Mouse (Mus musculus) heart, adult 8-10 months (tissue): ENCODE results near the gene Vmp1. TPM values are rescaled to one million over a fixed set of nuclear protein-coding genes. Genes with fewer than 3 reads are reported as not detected.
A peak's percentile ranks its signal among the peaks of the same experiment; 100 is the strongest.

Source experiments
- DNase-seq: peaks from one replicate; pipeline ENCODE4 v3.0.0; 2022; ENCODE audit warnings: low spot score
- total RNA-seq, 4 experiments: library from RNA; stranded (reverse); gene quantifications; 2 replicates each; pipeline ENCODE4 v1.2.4; 2022

Gene Vmp1
- total RNA-seq, 4 experiments from 2014 or later = 60.2 to 77.1 (median 64.7) TPM

- DNase-seq = no peak
Measured at GRCm38 (mm10) chr11:86634396-86634795, 49.2 kb downstream of the Vmp1 start.

- no peak for DNase-seq
Measured at GRCm38 (mm10) chr11:86629941-86630340, 53.7 kb downstream of the Vmp1 start.

- no peak for DNase-seq
Measured at GRCm38 (mm10) chr11:86629445-86629844, 54.2 kb downstream of the Vmp1 start.

GRCm38 (mm10) chr11:86628448-86628847 lies 55.2 kb downstream of the Vmp1 start:
- no peak for DNase-seq

GRCm38 (mm10) chr11:86627649-86628048 lies 56.0 kb downstream of the Vmp1 start:
- no peak for DNase-seq

- DNase-seq = no peak
Measured at GRCm38 (mm10) chr11:86626714-86627113, 56.9 kb downstream of the Vmp1 start.

GRCm38 (mm10) chr11:86624237-86624941 lies 59.2 kb downstream of the Vmp1 start:
- DNase-seq = peak; percentile 31

- no peak for DNase-seq
Measured at GRCm38 (mm10) chr11:86623402-86624010, 60.1 kb downstream of the Vmp1 start.

- DNase-seq = no peak
Measured at GRCm38 (mm10) chr11:86622191-86622912, 61.3 kb downstream of the Vmp1 start.

GRCm38 (mm10) chr11:86621139-86621538 lies 62.5 kb downstream of the Vmp1 start:
- DNase-seq = no peak

GRCm38 (mm10) chr11:86618548-86619335 lies 64.9 kb downstream of the Vmp1 start:
- DNase-seq = no peak

- no peak for DNase-seq
Measured at GRCm38 (mm10) chr11:86614607-86615006, 69.0 kb downstream of the Vmp1 start.

GRCm38 (mm10) chr11:86614056-86614530 lies 69.5 kb downstream of the Vmp1 start:
- peak; percentile 48 for DNase-seq

- DNase-seq = no peak
Measured at GRCm38 (mm10) chr11:86611991-86612390, 71.6 kb downstream of the Vmp1 start.

- DNase-seq = no peak
Measured at GRCm38 (mm10) chr11:86610239-86610638, 73.4 kb downstream of the Vmp1 start.

- no peak for DNase-seq
Measured at GRCm38 (mm10) chr11:86607808-86608350, 75.8 kb downstream of the Vmp1 start.

GRCm38 (mm10) chr11:86606621-86607339 lies 76.9 kb downstream of the Vmp1 start:
- DNase-seq = no peak

- DNase-seq = no peak
Measured at GRCm38 (mm10) chr11:86604732-86605520, 78.7 kb downstream of the Vmp1 start.

- no peak for DNase-seq
Measured at GRCm38 (mm10) chr11:86604289-86604688, 79.3 kb downstream of the Vmp1 start.

- no peak for DNase-seq
Measured at GRCm38 (mm10) chr11:86603719-86604118, 79.9 kb downstream of the Vmp1 start.
